Mouse (Mus musculus) cerebellum, postnatal 25 days (tissue): ENCODE measurements around the gene Dlg2.

ENCODE experiments used
- DNase-seq, 2 experiments: peaks; one replicate each; pipeline ENCODE4 v3.0.0; 2021; ENCODE audit warnings: mixed read lengths in 2 of 2

Dlg2 gene

GRCm38 (mm10) chr7:91785871-91786270 lies 1309.4 kb downstream of the Dlg2 start:
- no peak for DNase-seq

GRCm38 (mm10) chr7:91790949-91791564 lies 1314.6 kb downstream of the Dlg2 start:
- DNase-seq = no peak

- DNase-seq = no peak
Measured at GRCm38 (mm10) chr7:91806632-91807031, 1330.2 kb downstream of the Dlg2 start.

- DNase-seq = no peak
Measured at GRCm38 (mm10) chr7:91810774-91811173, 1334.3 kb downstream of the Dlg2 start.

- DNase-seq = no peak
Measured at GRCm38 (mm10) chr7:91818004-91818403, 1341.5 kb downstream of the Dlg2 start.

- DNase-seq = no peak
Measured at GRCm38 (mm10) chr7:91832207-91832606, 1355.7 kb downstream of the Dlg2 start.

- DNase-seq = no peak
Measured at GRCm38 (mm10) chr7:91845723-91846122, 1369.3 kb downstream of the Dlg2 start.

GRCm38 (mm10) chr7:91849364-91849763 lies 1372.9 kb downstream of the Dlg2 start:
- no peak for DNase-seq

GRCm38 (mm10) chr7:91853653-91854052 lies 1377.2 kb downstream of the Dlg2 start:
- no peak for DNase-seq

GRCm38 (mm10) chr7:91856931-91857330 lies 1380.5 kb downstream of the Dlg2 start:
- no peak for DNase-seq

GRCm38 (mm10) chr7:91862806-91863531 lies 1386.5 kb downstream of the Dlg2 start:
- no peak for DNase-seq

GRCm38 (mm10) chr7:91868919-91869318 lies 1392.4 kb downstream of the Dlg2 start:
- no peak for DNase-seq

- peak in 1 of 2 experiments; percentile 27 for DNase-seq
Measured at GRCm38 (mm10) chr7:91876831-91877230, 1400.4 kb downstream of the Dlg2 start.

GRCm38 (mm10) chr7:91877804-91878203 lies 1401.3 kb downstream of the Dlg2 start:
- DNase-seq = no peak

- no peak for DNase-seq
Measured at GRCm38 (mm10) chr7:91886336-91886735, 1409.9 kb downstream of the Dlg2 start.

GRCm38 (mm10) chr7:91893991-91894390 lies 1417.5 kb downstream of the Dlg2 start:
- no peak for DNase-seq

GRCm38 (mm10) chr7:91896935-91897334 lies 1420.5 kb downstream of the Dlg2 start:
- DNase-seq = no peak

- peak in 1 of 2 experiments; percentile 17 for DNase-seq
Measured at GRCm38 (mm10) chr7:91897509-91897908, 1421.0 kb downstream of the Dlg2 start.

- no peak for DNase-seq
Measured at GRCm38 (mm10) chr7:91902503-91902902, 1426.0 kb downstream of the Dlg2 start.

GRCm38 (mm10) chr7:91916809-91917208 lies 1440.3 kb downstream of the Dlg2 start:
- no peak for DNase-seq

GRCm38 (mm10) chr7:91919099-91919498 lies 1442.6 kb downstream of the Dlg2 start:
- DNase-seq = no peak

GRCm38 (mm10) chr7:91919738-91920137 lies 1443.3 kb downstream of the Dlg2 start:
- DNase-seq = no peak

GRCm38 (mm10) chr7:91934881-91935597 lies 1458.6 kb downstream of the Dlg2 start:
- peak in 1 of 2 experiments; percentile 8 for DNase-seq

GRCm38 (mm10) chr7:91936193-91936592 lies 1459.7 kb downstream of the Dlg2 start:
- DNase-seq = no peak
